ENCODE assay signal across 14 mouse cellular contexts in the genomic region with DNA sequence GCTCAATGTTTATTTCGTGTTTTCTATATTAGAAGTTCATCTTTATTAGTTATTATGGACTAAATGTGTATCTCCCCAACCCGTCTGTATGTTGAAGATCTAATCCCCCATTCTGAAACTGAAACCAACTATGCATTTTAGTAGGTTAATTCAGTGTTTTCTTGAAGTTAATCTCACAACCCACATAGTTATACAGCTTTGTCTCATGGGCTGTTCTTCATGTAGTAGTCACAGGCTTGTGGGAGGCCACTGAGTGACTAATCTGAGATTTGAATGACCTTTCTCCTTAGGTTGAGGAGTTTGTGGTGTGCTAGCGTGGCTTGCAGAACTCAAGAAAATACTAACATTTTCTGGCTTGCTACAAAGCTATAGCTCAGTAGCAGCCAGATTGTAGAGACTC.
"Had no signal": no experiment of that assay in that cellular context is flagged by ENCODE, and none has a peak within 500 bp of the region (broad histone marks: within the 10 kb centered on the region; RNA-seq: fewer than 3 reads in every experiment).

No protein-coding gene starts in this region.

- H3K27ac ChIP-seq: layer of hippocampus, adult 2 months; limb, embryonic 10.5 days; liver, embryonic 15.5 days; midbrain, embryonic 10.5 days; neural tube, embryonic 12.5 days; stomach, postnatal 0 days had no signal

- ATAC-seq: lung, postnatal 0 days had no signal

- H3K4me1 ChIP-seq: limb, embryonic 10.5 days; liver, embryonic 15.5 days; midbrain, embryonic 10.5 days; neural tube, embryonic 12.5 days had no signal

- H3K4me3 ChIP-seq: layer of hippocampus, adult 2 months; limb, embryonic 10.5 days; liver, embryonic 15.5 days; midbrain, embryonic 10.5 days; neural tube, embryonic 12.5 days had no signal

- DNase-seq: kidney, postnatal 10 days; kidney, postnatal 4 days; lung, adult 2 months; lung, postnatal 4 days; midbrain, embryonic 14.5 days; thymus, adult 18-20 months; thymus, postnatal 36 days had no signal

- H3K27me3 ChIP-seq: liver, embryonic 15.5 days; neural tube, embryonic 12.5 days had no signal
